In the genomic region with DNA sequence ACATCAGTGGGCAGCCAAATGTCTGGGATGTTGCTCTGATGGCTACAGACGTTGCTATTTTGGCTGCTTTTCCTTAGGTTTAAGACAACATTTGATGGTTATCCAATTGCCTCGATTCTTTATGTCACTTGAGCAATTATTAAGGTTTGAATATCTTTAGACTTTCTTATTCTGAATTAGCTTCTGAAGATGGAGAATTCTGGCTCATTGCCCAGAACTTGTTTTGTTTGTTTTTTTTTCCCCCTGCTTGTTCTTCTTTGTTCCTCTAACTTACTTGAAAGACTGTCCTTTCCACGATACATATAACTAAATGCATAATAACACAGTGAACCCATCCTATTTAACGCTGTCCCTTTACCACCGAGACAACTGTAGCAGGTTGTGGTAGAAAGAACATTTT, we compare ENCODE assay signal across 18 mouse cellular contexts.
"Had no signal": no experiment of that assay in that cellular context is flagged by ENCODE, and none has a peak within 500 bp of the region (broad histone marks: within the 10 kb centered on the region; RNA-seq: fewer than 3 reads in every experiment).

No protein-coding gene starts in this region.

- DNase-seq: kidney, adult 2 months; kidney, postnatal 25 days; layer of hippocampus, postnatal 36 days; liver, embryonic 13.5 days; lung, adult 2 months; lung, postnatal 10 days; lung, postnatal 36 days; right cerebral cortex, postnatal 25 days; spleen, adult 18-20 months; thymus, postnatal 25 days had no signal

- H3K27me3 ChIP-seq: liver, embryonic 13.5 days; megakaryocyte, embryonic 14.5 days; stomach, embryonic 15.5 days had no signal

- H3K27ac ChIP-seq: kidney, postnatal 0 days; layer of hippocampus, adult 2 months; left cerebral cortex, adult 2 months; liver, embryonic 13.5 days; stomach, embryonic 15.5 days had no signal

- H3K4me3 ChIP-seq: layer of hippocampus, adult 2 months; left cerebral cortex, adult 2 months; liver, embryonic 13.5 days; megakaryocyte, embryonic 14.5 days; stomach, embryonic 15.5 days had no signal

- H3K4me1 ChIP-seq: liver, embryonic 13.5 days; megakaryocyte, embryonic 14.5 days; stomach, embryonic 15.5 days had no signal

- H3K4me2 ChIP-seq: liver, embryonic 13.5 days; midbrain, embryonic 11.5 days; stomach, embryonic 15.5 days had no signal

- H3K36me3 ChIP-seq: liver, embryonic 13.5 days; stomach, embryonic 15.5 days had no signal

- ATAC-seq: intestine, postnatal 0 days; midbrain, embryonic 16.5 days had no signal

- H3K9me3 ChIP-seq: liver, embryonic 13.5 days; stomach, embryonic 15.5 days had no signal

- H3K9ac ChIP-seq: liver, embryonic 13.5 days; stomach, embryonic 15.5 days had no signal
